Mouse (Mus musculus) hindbrain, embryonic 13.5 days (tissue): ENCODE measurements around the gene Cep19. TPM values are rescaled to one million over a fixed set of nuclear protein-coding genes. Genes with fewer than 3 reads are reported as not detected.
A peak's percentile ranks its signal among the peaks of the same experiment; 100 is the strongest.
"Not testable (repeated sequence)": the region's sequence is repeated elsewhere in the genome, so short reads cannot be mapped to it uniquely, and the experiment has no call there.

Experiments used
- ATAC-seq: fragments of 200-750 bp; cut with Nextera tagmentation; 2 replicates; pipeline ENCODE4 v1.8.0; 2017; ENCODE audit warnings: moderate TSS enrichment; ENCODE audit not compliant: low FRiP score
- H3K27ac ChIP-seq: fragments of 300-500 bp; sonication (generic); 2 replicates; pipeline ENCODE4 v1.5.1; 2015; ENCODE audit warnings: inconsistent platforms, mild to moderate bottlenecking, moderate library complexity
- H3K27me3 ChIP-seq: fragments of 300-500 bp; sonication (generic); 2 replicates; pipeline ENCODE4 v1.6.1; 2015; ENCODE audit warnings: mild to moderate bottlenecking, inconsistent platforms
- H3K36me3 ChIP-seq: fragments of 300-500 bp; sonication (generic); 2 replicates; pipeline ENCODE4 v1.6.1; 2015; ENCODE audit warnings: mild to moderate bottlenecking, inconsistent platforms
- H3K4me1 ChIP-seq: fragments of 300-500 bp; sonication (generic); replicated peaks from 2 replicates; pipeline ENCODE4 v1.6.1; 2015; ENCODE audit warnings: inconsistent platforms
- H3K4me2 ChIP-seq: fragments of 300-500 bp; sonication (generic); 2 replicates; pipeline ENCODE4 v1.6.1; 2015; ENCODE audit warnings: inconsistent platforms, mild to moderate bottlenecking, moderate library complexity
- H3K4me3 ChIP-seq: fragments of 300-500 bp; sonication (generic); 2 replicates; pipeline ENCODE4 v1.5.1; 2015; ENCODE audit warnings: mild to moderate bottlenecking, inconsistent platforms
- H3K9ac ChIP-seq: fragments of 300-500 bp; sonication (generic); 2 replicates; pipeline ENCODE4 v1.6.1; 2015; ENCODE audit warnings: mild to moderate bottlenecking, inconsistent platforms
- H3K9me3 ChIP-seq: fragments of 300-500 bp; sonication (generic); 2 replicates; pipeline ENCODE4 v1.6.1; 2016; ENCODE audit warnings: inconsistent platforms
- WGBS: fragments of 180-500 bp; shearing (Covaris S2); methylation state at CpG from one replicate; pipeline ENCODE4 v1.1.7; 2015; 5-methylcytosine and 5-hydroxymethylcytosine counted together
- polyA plus RNA-seq: library from polyadenylated mRNA; unstranded; fragments of >200 nt; fragmentation: Nextera tagmentation; extraction: Ambion mirVana; gene quantifications from 2 replicates; pipeline ENCODE4 v1.2.1, GENCODE M21; 2015

The Cep19 gene
- polyA plus RNA-seq = 48.4 and 52.0 TPM in 2 replicates

DNA sequence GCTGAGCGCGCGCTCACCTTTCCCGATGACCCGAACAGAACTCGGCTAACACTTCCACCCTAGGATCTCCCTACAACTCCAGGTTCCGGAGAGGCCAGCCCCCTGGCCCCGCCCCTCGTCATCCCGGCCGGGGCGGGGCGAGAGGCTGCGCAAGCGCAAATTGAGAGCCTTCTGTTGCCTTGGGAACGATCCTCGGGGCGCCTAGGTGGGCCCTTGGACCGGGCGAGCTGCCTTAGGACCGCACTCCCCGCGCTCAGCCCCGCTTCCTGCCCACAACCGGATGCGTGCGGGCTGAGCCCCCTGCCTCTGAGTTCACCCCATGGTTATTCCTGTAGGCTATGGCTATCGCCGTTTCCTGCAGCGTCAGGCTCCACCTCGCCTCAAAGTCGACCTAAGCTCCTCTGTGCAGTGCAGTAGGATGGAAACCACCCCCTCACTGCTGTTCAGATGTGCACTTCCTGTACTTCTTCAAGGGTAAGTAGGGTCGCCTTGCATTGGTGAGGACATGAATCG lies at the start of gene Cep19, which contains the start of gene Pigx:
Cep19 (plus strand) TSS at position 163 of the 513 bp plus-strand sequence.
Pigx (minus strand) TSS at position 103 of the 513 bp plus-strand sequence.
- H3K4me1 ChIP-seq = peaks cover 22% of the 10 kb centered on the region
- WGBS = under 1% methylated on average over 11 of the region's 34 CpGs
- H3K9ac ChIP-seq = peak within 1 kb of the TSS; percentile 94
- no peaks in the 10 kb centered on the region for H3K27me3 ChIP-seq
- H3K9me3 ChIP-seq = no peaks in the 10 kb centered on the region
- peaks cover 37% of the 10 kb centered on the region for H3K36me3 ChIP-seq
- H3K4me3 ChIP-seq = peak within 1 kb of the TSS; percentile 97
- H3K27ac ChIP-seq = peak within 1 kb of the TSS; percentile 89
- ATAC-seq = peak; percentile 98
- peak within 1 kb of the TSS; percentile 83 for H3K4me2 ChIP-seq

DNA sequence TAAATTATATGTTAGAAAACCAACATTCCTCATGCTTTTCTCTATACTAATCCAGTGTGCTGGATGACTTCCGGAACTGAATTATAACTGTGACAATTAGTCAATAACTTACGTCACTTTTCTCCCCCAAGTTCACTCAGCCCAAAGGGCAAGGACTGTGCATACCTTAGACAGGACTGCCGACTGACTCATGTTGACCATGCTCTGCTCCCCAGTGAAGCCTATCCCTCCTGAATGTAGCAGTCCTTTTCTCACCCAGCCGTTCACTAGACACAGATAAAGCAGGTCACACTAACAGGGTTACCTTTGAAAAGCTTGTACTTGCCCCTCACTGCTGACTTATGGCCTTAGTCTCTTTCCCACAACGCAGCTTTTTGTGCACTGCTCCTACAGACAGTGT lies 40.8 kb upstream of the Cep19 start:
- Histone ChIP-seq H3K4me1 (0 out of 2 replicates have a peak, but pooled peaks cover 4% of the 10 kb centered on the region), H3K27me3 (no peaks in the 10 kb centered on the region), H3K9me3 (no peaks in the 10 kb centered on the region), H3K4me3 (no peak overlapping the region), H3K36me3 (no peaks in the 10 kb centered on the region), H3K4me2 (no peak overlapping the region), H3K27ac (no peak overlapping the region), H3K9ac (no peak overlapping the region)
- no peak for ATAC-seq
- 91% methylated on average over 5 of the region's 5 CpGs for WGBS

DNA sequence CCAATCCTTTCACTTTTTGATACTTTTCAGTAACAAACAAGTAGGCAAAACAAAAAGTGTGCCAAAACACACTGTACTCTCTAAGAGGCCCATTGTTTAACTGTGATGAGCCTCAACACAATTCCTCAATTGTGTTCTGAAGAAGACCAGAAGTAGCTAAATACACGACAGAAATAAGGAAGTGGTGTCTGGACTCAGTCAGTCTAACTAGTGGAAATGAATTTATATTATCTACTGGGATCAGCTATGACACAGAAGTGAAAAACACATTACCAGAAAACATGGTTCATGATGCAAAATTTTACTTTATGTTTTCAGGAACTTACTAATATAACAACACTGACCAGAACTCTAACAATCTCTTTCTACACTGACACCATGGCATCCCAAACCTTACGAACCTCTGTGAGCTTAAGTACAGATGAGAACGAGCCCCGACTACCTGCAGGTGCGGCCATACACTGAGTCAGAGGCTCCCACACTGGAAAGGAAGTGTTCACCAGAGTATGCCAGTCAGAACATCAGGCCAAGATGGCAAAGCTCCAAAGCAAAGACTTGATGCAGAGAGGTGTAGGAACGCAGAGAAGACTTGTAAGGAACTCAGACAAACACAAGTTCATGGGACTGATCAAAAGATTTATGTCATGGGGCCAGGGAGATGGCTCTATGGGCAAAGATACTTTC lies 39.6 kb upstream of the Cep19 start:
- WGBS = 84% methylated on average over 6 of the region's 6 CpGs
- 0 out of 2 replicates have a peak, but pooled peaks cover 4% of the 10 kb centered on the region for H3K4me1 ChIP-seq
- H3K4me2 ChIP-seq = no peak overlapping the region
- no peak overlapping the region for H3K4me3 ChIP-seq
- no peak overlapping the region for H3K9ac ChIP-seq
- no peaks in the 10 kb centered on the region for H3K9me3 ChIP-seq
- H3K27ac ChIP-seq = no peak overlapping the region
- no peaks in the 10 kb centered on the region for H3K36me3 ChIP-seq
- no peak for ATAC-seq
- no peaks in the 10 kb centered on the region for H3K27me3 ChIP-seq

DNA sequence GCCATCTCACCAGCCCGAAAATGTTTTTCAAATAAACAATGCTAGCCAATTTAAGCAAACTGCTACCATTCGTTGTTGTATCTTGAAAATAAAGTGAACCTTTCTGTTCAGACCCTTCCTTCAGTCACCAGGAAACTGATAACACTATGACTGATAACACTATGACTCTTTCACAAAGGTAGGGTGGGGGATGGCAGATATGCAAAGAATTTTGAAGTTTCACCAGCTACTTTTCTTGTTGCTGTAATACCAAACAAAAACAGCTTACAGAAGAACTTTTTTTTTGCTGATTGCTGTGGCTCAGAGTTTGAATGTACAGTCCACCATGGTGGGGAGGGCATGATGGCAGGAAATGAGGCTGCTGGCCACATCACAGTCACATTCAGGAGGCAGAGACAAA lies 37.4 kb upstream of the Cep19 start:
- Histone ChIP-seq H3K4me3 (no peak overlapping the region), H3K4me2 (no peak overlapping the region), H3K36me3 (no peaks in the 10 kb centered on the region), H3K4me1 (0 out of 2 replicates have a peak, but pooled peaks cover 4% of the 10 kb centered on the region), H3K9me3 (no peaks in the 10 kb centered on the region), H3K9ac (no peak overlapping the region), H3K27ac (no peak overlapping the region), H3K27me3 (no peaks in the 10 kb centered on the region)
- 84% methylated on average over 2 of the region's 2 CpGs for WGBS
- ATAC-seq = no peak

DNA sequence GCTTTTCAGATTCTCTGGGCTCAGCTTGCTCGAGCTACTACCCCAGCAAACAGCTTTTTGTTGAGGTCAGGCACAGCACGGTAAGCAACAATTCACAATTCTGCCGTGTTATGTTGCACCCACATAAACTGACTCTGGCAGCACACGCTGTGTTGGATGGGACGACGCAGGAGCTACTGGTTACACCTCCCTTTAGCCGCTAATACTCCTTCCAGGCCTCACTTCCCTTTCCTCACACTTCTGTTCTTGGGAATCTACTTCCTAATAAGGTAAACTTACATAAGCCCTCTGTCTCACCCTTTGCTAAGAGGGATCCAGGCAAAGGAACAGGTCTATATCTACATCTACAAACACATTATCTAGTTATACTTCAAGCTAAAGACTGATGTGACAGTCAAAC lies 35.7 kb upstream of the Cep19 start:
- H3K4me1 ChIP-seq = 0 out of 2 replicates have a peak, but pooled peaks cover 4% of the 10 kb centered on the region
- H3K4me2 ChIP-seq = no peak overlapping the region
- no peak overlapping the region for H3K9ac ChIP-seq
- no peaks in the 10 kb centered on the region for H3K27me3 ChIP-seq
- ATAC-seq = no peak
- H3K36me3 ChIP-seq = no peaks in the 10 kb centered on the region
- H3K9me3 ChIP-seq = no peaks in the 10 kb centered on the region
- no peak overlapping the region for H3K27ac ChIP-seq
- 87% methylated on average over 7 of the region's 7 CpGs for WGBS
- H3K4me3 ChIP-seq = no peak overlapping the region

DNA sequence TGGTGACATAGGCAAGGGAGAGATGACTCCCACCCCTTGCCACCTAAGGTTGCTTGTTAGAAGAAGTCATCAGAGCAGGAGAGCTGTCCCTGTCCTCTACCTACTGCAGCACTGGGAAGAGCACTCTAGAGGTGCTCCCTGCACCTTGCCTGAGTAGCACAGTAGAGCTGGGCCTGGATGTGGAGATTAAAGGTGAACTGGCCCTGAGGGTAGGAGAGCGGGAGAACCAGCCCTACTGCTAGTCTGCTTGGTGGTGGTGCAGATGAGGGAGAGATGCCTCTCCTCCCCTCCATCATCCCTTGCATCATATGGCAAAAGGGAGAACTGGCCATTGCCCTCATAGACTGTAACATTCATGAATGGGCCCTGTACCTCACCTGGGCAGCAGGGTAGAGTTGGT lies 32.7 kb upstream of the Cep19 start:
- Histone ChIP-seq H3K27me3 (no peaks in the 10 kb centered on the region), H3K9ac (no peak overlapping the region), H3K36me3 (no peaks in the 10 kb centered on the region), H3K4me1 (0 out of 2 replicates have a peak, but pooled peaks cover 2% of the 10 kb centered on the region), H3K9me3 (no peaks in the 10 kb centered on the region), H3K27ac (no peak overlapping the region), H3K4me3 (no peak overlapping the region), H3K4me2 (no peak overlapping the region)
- no peak for ATAC-seq
- 94% methylated on average over 1 of the region's 1 CpGs for WGBS

DNA sequence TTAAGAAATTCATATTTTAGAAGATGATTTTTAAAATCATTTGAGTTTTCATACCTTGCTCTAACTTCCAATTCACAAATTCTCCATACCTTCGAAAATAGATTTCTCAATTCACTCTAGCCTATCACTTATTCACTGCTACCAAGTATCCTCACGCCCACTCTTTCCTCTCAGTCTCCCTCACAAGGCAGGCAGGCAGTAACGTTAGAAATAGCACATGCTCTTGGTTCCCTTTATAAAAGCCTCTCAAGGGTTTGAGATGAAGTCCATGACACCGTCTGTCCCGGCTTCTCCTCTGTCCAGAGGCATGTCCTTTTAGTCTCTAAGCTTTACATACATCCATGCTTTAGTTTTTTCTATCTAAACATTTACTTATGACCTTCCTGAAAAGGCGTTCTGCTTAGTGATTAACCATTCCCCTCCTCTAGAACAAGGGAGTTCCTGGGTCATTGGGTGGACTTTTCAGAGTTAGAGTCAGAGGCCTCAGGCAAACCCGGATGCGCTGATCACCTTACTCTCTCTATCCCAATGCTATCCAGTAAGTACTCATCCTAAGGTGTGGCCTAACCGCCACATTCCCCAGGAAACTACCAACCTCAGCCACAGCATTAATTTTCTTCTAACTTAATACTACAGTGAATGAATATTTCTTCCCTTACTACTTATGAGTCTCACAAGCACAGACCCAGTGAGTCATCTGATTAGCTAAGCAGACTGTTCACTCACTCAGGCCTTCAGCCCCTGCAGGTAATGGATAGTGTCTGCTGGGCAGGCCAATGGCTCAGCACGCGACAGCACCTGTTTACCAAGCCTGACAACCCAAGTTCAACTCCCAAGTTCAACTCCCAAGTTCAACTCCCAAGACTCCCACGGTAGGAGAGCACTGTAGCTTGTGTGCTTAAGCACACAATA lies 31.0 kb upstream of the Cep19 start:
- no peak for ATAC-seq
- no peak overlapping the region for H3K4me2 ChIP-seq
- no peak overlapping the region for H3K4me3 ChIP-seq
- H3K27me3 ChIP-seq = no peaks in the 10 kb centered on the region
- H3K9me3 ChIP-seq = no peaks in the 10 kb centered on the region
- H3K4me1 ChIP-seq = 0 out of 2 replicates have a peak, but pooled peaks cover 2% of the 10 kb centered on the region
- WGBS = 87% methylated on average over 12 of the region's 12 CpGs
- no peaks in the 10 kb centered on the region for H3K36me3 ChIP-seq
- H3K27ac ChIP-seq = no peak overlapping the region
- H3K9ac ChIP-seq = no peak overlapping the region

DNA sequence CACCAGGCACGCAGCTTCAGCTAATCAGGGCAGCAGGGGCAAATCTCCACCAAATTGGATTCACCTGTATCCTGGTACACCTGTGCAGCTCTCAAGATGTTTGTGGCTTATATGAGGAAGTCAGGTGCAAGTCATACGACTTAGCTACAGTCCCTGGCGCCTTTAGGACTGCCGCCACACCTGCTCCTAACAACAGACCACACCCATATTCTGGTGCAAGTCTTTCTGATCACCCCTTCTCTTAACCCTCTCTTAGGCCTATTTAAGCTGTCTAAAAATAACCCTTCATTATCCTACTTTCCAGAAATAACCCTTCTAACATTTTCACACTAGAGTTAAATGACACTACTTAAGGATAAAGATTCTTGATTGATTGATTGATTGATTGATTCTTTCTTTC lies 29.5 kb upstream of the Cep19 start:
- not testable (repeated sequence) for H3K4me2 ChIP-seq, H3K4me3 ChIP-seq, H3K27me3 ChIP-seq, H3K4me1 ChIP-seq, H3K36me3 ChIP-seq, H3K9ac ChIP-seq, H3K9me3 ChIP-seq, H3K27ac ChIP-seq, ATAC-seq
- 89% methylated on average over 4 of the region's 4 CpGs for WGBS

DNA sequence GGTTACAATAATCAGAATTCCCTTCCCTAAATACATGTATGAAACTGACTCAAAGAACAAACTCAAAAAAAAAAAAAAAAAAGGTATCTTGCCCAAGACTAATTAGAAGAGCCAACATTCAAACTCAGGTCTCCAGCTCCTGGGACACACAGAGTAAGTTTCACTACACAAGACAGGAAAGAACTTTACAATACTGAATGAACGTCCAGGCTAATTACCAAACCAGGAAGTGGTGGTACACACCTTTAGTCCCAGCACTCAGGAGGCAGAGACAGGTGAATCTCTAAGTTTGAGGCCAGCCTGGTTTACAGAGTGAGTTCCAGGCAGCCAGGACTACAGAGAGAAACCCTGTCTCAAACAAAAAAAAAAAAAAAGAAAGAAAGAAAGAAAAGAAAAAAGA lies 23.8 kb upstream of the Cep19 start:
- H3K4me3 ChIP-seq = no peak overlapping the region

DNA sequence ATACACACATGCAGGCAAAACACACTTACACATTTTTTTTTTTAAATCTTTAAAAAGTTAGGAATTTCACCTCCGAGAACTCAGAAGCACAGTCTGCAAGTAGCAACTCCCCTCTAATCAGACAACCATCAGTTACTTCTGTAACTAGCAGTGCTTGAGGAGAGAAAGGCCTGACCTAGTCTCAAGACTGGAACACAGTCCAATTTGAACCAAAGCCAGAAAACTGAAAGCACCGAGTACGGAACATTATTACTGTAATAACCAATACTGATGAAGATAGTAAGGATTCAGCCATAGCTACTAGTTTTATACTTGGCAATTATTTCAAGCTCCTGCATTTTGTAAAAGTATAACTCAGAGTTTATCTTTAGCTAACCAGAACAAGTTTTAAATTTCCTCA lies 23.2 kb upstream of the Cep19 start:
- no peak for ATAC-seq
- H3K9me3 ChIP-seq = no peaks in the 10 kb centered on the region
- H3K4me2 ChIP-seq = 0 out of 2 replicates have a peak overlapping the region, but pooled peaks have one; percentile 8
- no peaks in the 10 kb centered on the region for H3K36me3 ChIP-seq
- H3K27me3 ChIP-seq = no peaks in the 10 kb centered on the region
- H3K9ac ChIP-seq = no peak overlapping the region; the same call in 1 of the 2 replicates
- no peak overlapping the region for H3K4me3 ChIP-seq
- no peak overlapping the region for H3K27ac ChIP-seq
- WGBS = 74% methylated on average over 3 of the region's 3 CpGs
- peaks cover 32% of the 10 kb centered on the region for H3K4me1 ChIP-seq

More for the DNA sequence above, 23.8 kb upstream of the Cep19 start:
- no peak overlapping the region for H3K4me2 ChIP-seq
- no peaks in the 10 kb centered on the region for H3K9me3 ChIP-seq
- no peaks in the 10 kb centered on the region for H3K27me3 ChIP-seq
- H3K9ac ChIP-seq = no peak overlapping the region
- no peak overlapping the region for H3K27ac ChIP-seq
- WGBS = 73% methylated on average over 1 of the region's 1 CpGs
- no peaks in the 10 kb centered on the region for H3K36me3 ChIP-seq
- ATAC-seq = no peak
- H3K4me1 ChIP-seq = peaks cover 32% of the 10 kb centered on the region

DNA sequence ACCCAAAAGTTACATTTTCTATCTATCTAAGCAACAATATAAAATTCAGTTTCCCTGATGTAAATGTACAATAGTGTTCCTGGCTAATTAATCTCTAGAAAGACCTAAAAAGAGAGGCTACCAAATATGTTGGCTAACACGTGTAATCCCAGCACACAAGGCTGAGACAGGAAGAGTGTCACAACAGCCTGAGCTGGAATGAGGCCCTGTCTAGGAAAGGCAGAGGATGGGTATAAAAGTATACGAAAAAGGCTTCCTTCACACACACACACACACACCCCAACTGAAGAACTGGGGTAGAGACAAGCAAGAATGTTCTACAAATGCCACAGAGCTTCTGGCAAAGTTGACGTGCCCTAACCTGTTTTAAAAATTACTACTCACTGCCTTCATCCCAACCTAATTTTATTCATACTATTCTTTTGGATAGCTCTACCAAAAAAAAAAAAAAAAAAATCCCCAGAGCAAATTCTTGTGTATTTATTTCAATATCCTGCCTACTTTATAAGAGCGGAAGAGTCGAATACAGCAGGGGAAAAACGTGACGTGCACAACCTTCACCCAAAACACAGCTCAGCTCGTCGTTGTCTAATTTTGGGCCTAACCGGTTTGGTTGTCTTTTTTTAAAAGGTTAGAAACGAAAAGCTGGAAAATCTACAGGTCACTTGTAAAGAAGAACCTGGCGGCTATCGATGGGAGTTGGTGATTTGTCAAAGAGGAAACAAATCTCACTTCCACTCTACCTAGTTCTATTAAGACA lies 21.8 kb upstream of the Cep19 start:
- Histone ChIP-seq H3K4me1 (peaks cover 30% of the 10 kb centered on the region), H3K27ac (no peak overlapping the region), H3K4me3 (peak overlapping the region; percentile 98), H3K27me3 (no peaks in the 10 kb centered on the region), H3K9ac (peak overlapping the region; percentile 94), H3K4me2 (peak overlapping the region; percentile 74), H3K36me3 (peaks cover 8% of the 10 kb centered on the region; the same call in 1 of the 2 replicates), H3K9me3 (no peaks in the 10 kb centered on the region)
- no peak for ATAC-seq
- WGBS = 12% methylated on average over 13 of the region's 13 CpGs
